ENCODE assay signal across 23 mouse cellular contexts in genomic region chr16:88258407-88258806, GRCm38 (mm10). TPM values are rescaled to one million over a fixed set of nuclear protein-coding genes. Genes with fewer than 3 reads are reported as not detected.
"Had no signal": no experiment of that assay in that cellular context is flagged by ENCODE, and none has a peak within 500 bp of the region (broad histone marks: within the 10 kb centered on the region; RNA-seq: fewer than 3 reads in every experiment).

No protein-coding gene starts in this region.

- H3K9me3 ChIP-seq: lung, embryonic 15.5 days; megakaryocyte, embryonic 14.5 days; neural tube, embryonic 13.5 days; neural tube, embryonic 15.5 days had no signal

- H3K4me1 ChIP-seq: lung, embryonic 15.5 days; megakaryocyte, embryonic 14.5 days; neural tube, embryonic 13.5 days; neural tube, embryonic 15.5 days had no signal

- H3K4me2 ChIP-seq: lung, embryonic 15.5 days; midbrain, embryonic 11.5 days; neural tube, embryonic 13.5 days; neural tube, embryonic 15.5 days had no signal

- H3K27me3 ChIP-seq: lung, embryonic 15.5 days; megakaryocyte, embryonic 14.5 days; neural tube, embryonic 13.5 days; neural tube, embryonic 15.5 days had no signal

- H3K36me3 ChIP-seq: lung, embryonic 15.5 days; neural tube, embryonic 13.5 days; neural tube, embryonic 15.5 days had no signal

- DNase-seq: lung, adult 2 months; lung, postnatal 14 days; lung, postnatal 36 days; midbrain, embryonic 14.5 days; retina, postnatal 1 day; right cerebral cortex, adult 18-20 months; right cerebral cortex, postnatal 25 days; right cerebral cortex, postnatal 4 days; spleen, adult 18-20 months; thymus, adult 18-20 months; thymus, postnatal 14 days; thymus, postnatal 36 days had no signal

- H3K9ac ChIP-seq: lung, embryonic 15.5 days; neural tube, embryonic 13.5 days; neural tube, embryonic 15.5 days had no signal

- ATAC-seq: lung, postnatal 0 days; midbrain, embryonic 16.5 days had no signal

- H3K27ac ChIP-seq: lung, embryonic 15.5 days; macrophage; neural tube, embryonic 13.5 days; neural tube, embryonic 15.5 days had no signal

- H3K4me3 ChIP-seq: lung, embryonic 15.5 days; megakaryocyte, embryonic 14.5 days; myocyte; neural tube, embryonic 13.5 days; neural tube, embryonic 15.5 days had no signal

RNA-seq across cellular contexts. Expression of gene Grik1, which starts 31.7 kb away (rescaled TPM):
- total RNA-seq: megakaryocyte progenitor cell, adult 5-6 weeks had no signal
- polyA plus RNA-seq: macrophage; myocyte; small intestine, adult 2 months had no signal
